Mouse (Mus musculus): ENCODE measurements around the gene Tas2r121.
"Not testable (repeated sequence)": the region's sequence is repeated elsewhere in the genome, so short reads cannot be mapped to it uniquely, and the experiment has no call there.

Gene Tas2r121

GRCm38 (mm10) chr6:132700907-132701306 is at the start of gene Tas2r121:
Gene Tas2r121 (minus strand): TSS chr6:132701007.
- no peak for DNase-seq (ENCODE audit: low spot score)

- no peak for DNase-seq (ENCODE audit: low spot score)
These were observed 49.4 kb upstream of the Tas2r121 start for GRCm38 (mm10) chr6:132750206-132750605.

GRCm38 (mm10) chr6:132737935-132738334 is 37.1 kb upstream of the Tas2r121 start, which contains the start of gene Tas2r115:
Gene Tas2r115 (minus strand): TSS chr6:132738035.
- DNase-seq (ENCODE audit: low spot score), result no peak

GRCm38 (mm10) chr6:132711828-132712227 is 11.0 kb upstream of the Tas2r121 start, which contains the start of gene Tas2r122:
Gene Tas2r122 (minus strand): TSS chr6:132711928.
- DNase-seq (ENCODE audit: low spot score), result no peak

GRCm38 (mm10) chr6:132691596-132691995 is 9.2 kb downstream of the Tas2r121 start:
- DNase-seq (ENCODE audit: low spot score), result not testable (repeated sequence)

- no peak for DNase-seq (ENCODE audit: low spot score)
These were observed 44.2 kb downstream of the Tas2r121 start, which contains the start of gene Tas2r120 for GRCm38 (mm10) chr6:132656653-132657052. Gene Tas2r120 (plus strand): TSS chr6:132656953.

- no peak for DNase-seq (ENCODE audit: low spot score)
These were observed 49.4 kb downstream of the Tas2r121 start, which contains the start of gene A630073D07Rik for GRCm38 (mm10) chr6:132651426-132651825. Gene A630073D07Rik (minus strand): TSS chr6:132651526.

Data from c-Kit-positive CD71-positive TER-119-positive erythroid progenitor cells, embryonic 14.5 days (primary cell).